Mouse (Mus musculus) ES-E14 (cell line): Measurements from ENCODE around the gene Pyroxd1.

Source experiments
- CHD2 ChIP-seq: IDR thresholded peaks from 2 replicates; pipeline ENCODE4 v1.6.1; 2014; ENCODE audit warnings: mild to moderate bottlenecking, low read depth, low read length, inconsistent platforms
- HCFC1 ChIP-seq: IDR thresholded peaks from 2 replicates; pipeline ENCODE4 v1.6.1; 2012; ENCODE audit warnings: low read length, inconsistent platforms, borderline replicate concordance; ENCODE audit not compliant: insufficient read depth
- MAFK ChIP-seq: IDR thresholded peaks from 2 replicates; pipeline ENCODE4 v1.6.1; 2014; ENCODE audit warnings: mild to moderate bottlenecking, low read depth, low read length, inconsistent platforms; ENCODE audit not compliant: insufficient read depth
- ZC3H11A ChIP-seq: IDR thresholded peaks from 2 replicates; pipeline ENCODE4 v1.6.1; 2012; ENCODE audit warnings: low read depth, mild to moderate bottlenecking, inconsistent platforms, low read length, borderline replicate concordance
- ZNF384 ChIP-seq: IDR thresholded peaks from 2 replicates; pipeline ENCODE4 v1.6.1; 2012; ENCODE audit warnings: low read depth, low read length, inconsistent platforms

GRCm38 (mm10) chr6:142298098-142298497, 47.4 kb upstream of the Pyroxd1 start, which contains the start of gene Iapp:
- TF ChIP-seq ZNF384 (no peak), ZC3H11A (no peak), CHD2 (no peak), HCFC1 (no peak), MAFK (no peak)
